Mouse (Mus musculus): ENCODE data around the gene Ly6g5b. TPM values are rescaled to one million over a fixed set of nuclear protein-coding genes. Genes with fewer than 3 reads are reported as not detected.

Gene Ly6g5b
- polyA plus RNA-seq, 1 experiment = 1.0 TPM

DNA sequence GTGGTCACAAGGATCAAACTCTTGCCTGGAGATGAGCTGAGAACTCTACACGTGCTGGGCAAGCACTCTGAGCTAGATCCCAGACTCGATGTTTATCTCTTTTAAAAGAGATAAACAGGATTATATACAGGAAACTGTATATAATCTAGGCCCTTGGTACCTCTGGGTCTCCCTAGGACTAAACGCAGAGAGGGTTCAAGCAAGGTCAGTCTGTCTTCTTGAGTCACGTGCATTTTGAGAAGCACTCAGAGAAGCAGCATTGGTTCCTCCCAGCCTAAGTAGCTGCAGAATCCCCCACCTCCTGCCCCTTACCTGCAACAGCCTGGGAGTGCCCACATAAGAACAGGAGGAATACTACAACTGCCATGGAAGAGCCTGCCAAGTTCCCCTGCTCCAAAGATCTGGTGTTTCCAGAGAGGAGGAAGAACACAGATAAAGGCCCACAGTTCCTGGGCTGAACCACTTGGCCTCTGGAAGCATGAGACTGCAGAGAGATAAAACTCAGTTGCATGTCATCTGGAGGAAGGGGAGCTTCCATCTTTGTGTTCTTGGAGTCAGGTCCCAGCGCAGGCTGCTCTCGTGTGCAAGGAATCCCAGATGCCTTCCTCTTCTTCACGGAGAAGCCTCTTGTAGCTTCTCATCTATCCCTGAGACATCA lies 29.9 kb downstream of the Ly6g5b start, which contains the start of gene Ly6g6f:
TSS of gene Ly6g6f (minus strand) at position 403 of the 658 bp plus-strand sequence.
- Histone ChIP-seq H3K27ac (ENCODE audit: insufficient read depth, low read depth, low read length) (no peak within 1 kb of the TSS), H3K27me3 (replicated peaks; ENCODE audit: control insufficient read depth, insufficient read depth, low read length) (no peaks in the 10 kb centered on the region), H3K36me3 (ENCODE audit: control insufficient read depth, insufficient read depth, low read length) (no peaks in the 10 kb centered on the region), H3K4me3 (ENCODE audit: insufficient read depth, low read depth, low read length) (no peak within 1 kb of the TSS), H3K4me1 (ENCODE audit: control insufficient read depth, insufficient read depth, low read length) (peaks cover 4% of the 10 kb centered on the region; the same call in 1 of the 2 replicates)
- 80% methylated on average over 7 of the region's 7 CpGs for WGBS
- DNase-seq = no peak
- TF ChIP-seq POLR2A (IDR thresholded peaks at IDR 0.05; ENCODE audit: low read depth, low read length) (no peak), CTCF (conservative IDR thresholded peaks at IDR 0.05; ENCODE audit: insufficient read depth, insufficient read length, low read depth, low read length) (no peak)

DNA sequence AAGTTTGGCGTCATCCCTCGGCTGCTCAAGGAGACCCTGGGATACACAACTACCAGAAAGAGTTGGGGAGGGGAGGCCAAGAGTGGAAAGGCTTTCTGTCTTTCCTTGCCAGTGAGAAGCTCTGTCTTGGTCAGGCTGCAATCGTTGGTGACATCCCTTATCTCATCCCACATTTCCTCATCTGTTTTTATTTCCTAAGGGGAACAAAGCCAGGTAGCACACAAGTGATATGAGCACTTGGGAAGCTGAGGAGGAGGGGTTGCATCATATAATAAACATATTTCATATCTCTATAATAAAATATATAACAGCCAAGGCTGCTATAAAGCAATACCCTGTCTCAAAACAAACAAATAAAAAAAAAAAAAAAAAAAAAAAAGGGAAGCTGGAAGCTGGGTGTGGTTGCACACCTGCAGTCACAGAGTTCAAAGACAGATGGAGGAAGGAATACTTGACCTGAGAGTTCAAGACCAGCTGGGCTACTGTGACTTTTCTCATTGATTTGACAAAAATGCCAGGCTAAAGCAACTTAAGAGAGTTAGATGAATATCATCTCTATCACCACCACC lies 31.2 kb downstream of the Ly6g5b start:
- Histone ChIP-seq H3K4me1 (ENCODE audit: control insufficient read depth, insufficient read depth, low read length) (no peaks in the 10 kb centered on the region), H3K27me3 (replicated peaks; ENCODE audit: control insufficient read depth, insufficient read depth, low read length) (no peaks in the 10 kb centered on the region), H3K27ac (ENCODE audit: insufficient read depth, low read depth, low read length) (no peak overlapping the region), H3K36me3 (ENCODE audit: control insufficient read depth, insufficient read depth, low read length) (no peaks in the 10 kb centered on the region), H3K4me3 (ENCODE audit: insufficient read depth, low read depth, low read length) (no peak overlapping the region)
- no peak for DNase-seq
- 69% methylated on average over 3 of the region's 3 CpGs for WGBS
- TF ChIP-seq CTCF (conservative IDR thresholded peaks at IDR 0.05; ENCODE audit: insufficient read depth, insufficient read length, low read depth, low read length) = no peak
- no peak for TF ChIP-seq POLR2A (IDR thresholded peaks at IDR 0.05; ENCODE audit: low read depth, low read length)

DNA sequence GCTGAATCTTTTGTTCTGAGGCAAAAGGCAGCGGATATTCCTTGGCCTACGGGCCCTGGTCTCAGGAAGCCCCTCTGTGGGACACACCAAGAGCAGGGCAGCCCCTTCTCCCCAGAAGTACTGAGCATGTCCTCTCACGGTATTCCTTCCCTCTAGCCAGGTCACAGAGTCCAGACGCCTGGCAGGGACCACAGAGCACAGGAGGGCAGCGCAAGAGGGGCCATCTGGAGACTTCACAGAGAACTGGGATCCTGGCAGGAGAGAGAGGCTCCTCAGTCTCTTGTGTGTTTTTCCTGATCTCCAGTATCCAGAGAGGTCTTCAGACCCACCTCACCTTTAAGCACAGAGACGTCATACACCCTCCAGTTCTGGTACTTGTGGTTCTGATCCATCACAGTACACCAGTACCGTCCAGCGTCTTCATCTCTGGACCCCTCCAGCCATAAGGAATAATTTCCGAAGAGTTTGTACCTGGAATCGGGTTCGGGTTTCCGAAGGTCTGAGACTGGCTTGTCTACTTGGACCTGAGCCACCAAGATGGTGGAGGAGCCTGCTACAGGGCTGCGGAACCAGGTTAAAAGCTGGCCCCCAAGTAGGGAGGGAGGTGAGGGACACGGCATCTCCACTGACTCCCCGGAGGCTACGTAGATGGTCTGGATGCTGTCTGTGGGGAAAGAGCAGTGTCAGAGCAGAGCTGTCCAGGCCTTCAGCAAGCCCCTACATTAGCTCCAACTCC lies 32.2 kb downstream of the Ly6g5b start:
- no peaks in the 10 kb centered on the region for H3K27me3 ChIP-seq (replicated peaks; ENCODE audit: control insufficient read depth, insufficient read depth, low read length)
- WGBS = 88% methylated on average over 16 of the region's 16 CpGs
- no peak for DNase-seq
- H3K36me3 ChIP-seq (ENCODE audit: control insufficient read depth, insufficient read depth, low read length) = no peaks in the 10 kb centered on the region
- no peak overlapping the region for H3K4me3 ChIP-seq (ENCODE audit: insufficient read depth, low read depth, low read length)
- TF ChIP-seq POLR2A (IDR thresholded peaks at IDR 0.05; ENCODE audit: low read depth, low read length) (no peak), CTCF (conservative IDR thresholded peaks at IDR 0.05; ENCODE audit: insufficient read depth, insufficient read length, low read depth, low read length) (no peak)
- H3K27ac ChIP-seq (ENCODE audit: insufficient read depth, low read depth, low read length) = no peak overlapping the region
- H3K4me1 ChIP-seq (ENCODE audit: control insufficient read depth, insufficient read depth, low read length) = no peaks in the 10 kb centered on the region

DNA sequence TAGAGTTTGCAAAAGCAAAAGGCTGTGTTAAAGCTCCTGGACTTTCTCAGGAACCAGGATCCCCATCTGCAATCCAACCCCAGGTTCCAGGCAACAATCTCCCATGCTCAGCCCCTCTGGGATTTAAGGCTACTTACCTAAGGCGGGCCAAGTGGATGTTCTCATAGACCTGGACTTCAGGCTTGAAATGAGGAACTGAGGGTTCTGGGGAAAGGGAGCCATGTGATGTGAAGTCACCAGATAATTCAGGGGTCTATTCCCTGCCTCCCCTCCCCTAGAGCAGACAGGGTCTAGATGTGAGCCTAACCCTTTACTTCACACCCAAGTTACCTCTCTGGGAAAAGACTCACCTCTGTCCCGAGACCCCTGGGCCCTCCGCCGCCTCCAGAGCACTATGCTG lies 34.5 kb downstream of the Ly6g5b start:
- Histone ChIP-seq H3K36me3 (ENCODE audit: control insufficient read depth, insufficient read depth, low read length) (no peaks in the 10 kb centered on the region), H3K4me1 (ENCODE audit: control insufficient read depth, insufficient read depth, low read length) (peaks cover 10% of the 10 kb centered on the region; the same call in 1 of the 2 replicates), H3K4me3 (ENCODE audit: insufficient read depth, low read depth, low read length) (no peak overlapping the region), H3K27ac (ENCODE audit: insufficient read depth, low read depth, low read length) (no peak overlapping the region), H3K27me3 (replicated peaks; ENCODE audit: control insufficient read depth, insufficient read depth, low read length) (no peaks in the 10 kb centered on the region)
- 87% methylated on average over 4 of the region's 4 CpGs for WGBS
- TF ChIP-seq POLR2A (IDR thresholded peaks at IDR 0.05; ENCODE audit: low read depth, low read length) = no peak
- no peak for TF ChIP-seq CTCF (conservative IDR thresholded peaks at IDR 0.05; ENCODE audit: insufficient read depth, insufficient read length, low read depth, low read length)
- no peak for DNase-seq

DNA sequence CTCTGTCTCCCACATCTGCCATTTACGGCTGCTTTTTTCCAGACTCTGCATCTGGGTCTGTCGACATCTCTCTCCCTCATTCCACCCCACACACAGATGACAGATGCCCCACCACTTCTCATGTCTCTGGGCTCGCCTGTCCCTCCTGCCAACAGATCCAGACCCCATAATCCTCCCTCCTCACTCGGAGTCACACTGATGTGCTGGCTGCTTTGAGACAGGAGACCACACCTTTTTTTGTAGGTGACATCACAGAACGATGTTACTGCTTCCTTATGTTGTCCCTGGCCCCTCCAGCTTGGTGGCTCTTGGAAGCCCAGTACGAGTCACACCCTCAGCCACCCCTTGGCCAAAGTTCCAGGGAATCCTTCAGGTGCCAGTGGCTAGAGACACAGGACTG lies 35.0 kb downstream of the Ly6g5b start:
- TF ChIP-seq CTCF (conservative IDR thresholded peaks at IDR 0.05; ENCODE audit: insufficient read depth, insufficient read length, low read depth, low read length) (no peak), POLR2A (IDR thresholded peaks at IDR 0.05; ENCODE audit: low read depth, low read length) (no peak)
- Histone ChIP-seq H3K4me1 (ENCODE audit: control insufficient read depth, insufficient read depth, low read length) (peaks cover 10% of the 10 kb centered on the region; the same call in 1 of the 2 replicates), H3K36me3 (ENCODE audit: control insufficient read depth, insufficient read depth, low read length) (no peaks in the 10 kb centered on the region), H3K27ac (ENCODE audit: insufficient read depth, low read depth, low read length) (no peak overlapping the region), H3K27me3 (replicated peaks; ENCODE audit: control insufficient read depth, insufficient read depth, low read length) (no peaks in the 10 kb centered on the region), H3K4me3 (ENCODE audit: insufficient read depth, low read depth, low read length) (no peak overlapping the region)
- DNase-seq = no peak
- 70% methylated on average over 6 of the region's 6 CpGs for WGBS

DNA sequence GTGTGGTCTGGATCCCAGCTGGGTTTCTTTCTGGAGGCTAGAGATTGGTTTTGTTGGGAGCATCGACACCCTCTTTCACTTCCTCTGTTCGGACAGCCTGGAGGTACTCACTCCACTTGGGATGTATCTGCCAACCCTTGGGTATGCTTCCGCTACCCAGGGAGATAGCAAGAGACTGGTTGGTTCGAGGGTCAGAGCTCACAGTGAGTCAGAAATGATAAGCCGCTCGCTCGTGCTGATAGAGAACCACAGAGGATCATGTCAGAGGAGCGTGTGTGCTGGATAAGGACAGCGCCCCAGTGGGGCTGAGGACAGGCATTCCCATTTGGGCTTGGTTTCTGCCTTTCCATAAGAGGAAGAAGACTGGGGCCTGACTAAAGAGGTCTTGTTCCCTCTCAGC lies 35.5 kb downstream of the Ly6g5b start:
- Histone ChIP-seq H3K27me3 (replicated peaks; ENCODE audit: control insufficient read depth, insufficient read depth, low read length) (no peaks in the 10 kb centered on the region), H3K4me3 (ENCODE audit: insufficient read depth, low read depth, low read length) (no peak overlapping the region), H3K27ac (ENCODE audit: insufficient read depth, low read depth, low read length) (no peak overlapping the region), H3K4me1 (ENCODE audit: control insufficient read depth, insufficient read depth, low read length) (peaks cover 10% of the 10 kb centered on the region; the same call in 1 of the 2 replicates), H3K36me3 (ENCODE audit: control insufficient read depth, insufficient read depth, low read length) (no peaks in the 10 kb centered on the region)
- WGBS = 71% methylated on average over 9 of the region's 9 CpGs
- TF ChIP-seq CTCF (conservative IDR thresholded peaks at IDR 0.05; ENCODE audit: insufficient read depth, insufficient read length, low read depth, low read length) = no peak
- TF ChIP-seq POLR2A (IDR thresholded peaks at IDR 0.05; ENCODE audit: low read depth, low read length) = no peak
- no peak for DNase-seq

DNA sequence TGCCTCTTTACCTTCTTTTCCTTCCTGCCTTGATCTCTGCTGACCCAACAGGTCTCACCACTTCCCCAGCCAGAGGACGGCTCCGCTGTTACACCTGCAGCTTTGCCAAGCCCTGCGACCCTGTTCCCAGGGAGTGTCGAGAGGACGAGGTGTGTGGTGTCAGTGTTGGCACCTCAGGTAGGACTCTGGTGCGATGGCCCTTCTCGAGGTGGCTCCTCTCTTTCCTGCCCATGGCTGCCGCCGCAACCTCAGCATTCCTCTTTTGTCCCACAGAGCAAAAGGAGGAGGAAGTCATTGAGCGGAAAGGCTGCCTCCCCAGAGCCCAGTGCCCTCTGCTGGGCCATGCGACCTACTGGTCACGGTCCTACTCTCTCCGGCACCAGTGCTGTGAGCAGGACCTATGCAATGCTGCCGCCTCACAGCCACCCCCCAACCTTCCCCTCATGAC lies 37.4 kb downstream of the Ly6g5b start, which contains the start of gene Ly6g6d:
TSS of gene Ly6g6d (minus strand) at position 280 of the 448 bp plus-strand sequence.
- Histone ChIP-seq H3K27ac (ENCODE audit: insufficient read depth, low read depth, low read length) (peak within 1 kb of the TSS; percentile 81), H3K36me3 (ENCODE audit: control insufficient read depth, insufficient read depth, low read length) (no peaks in the 10 kb centered on the region), H3K4me1 (ENCODE audit: control insufficient read depth, insufficient read depth, low read length) (peaks cover 10% of the 10 kb centered on the region; the same call in 1 of the 2 replicates), H3K27me3 (replicated peaks; ENCODE audit: control insufficient read depth, insufficient read depth, low read length) (no peaks in the 10 kb centered on the region), H3K4me3 (ENCODE audit: insufficient read depth, low read depth, low read length) (peak within 1 kb of the TSS; percentile 66)
- 0% methylated on average over 14 of the region's 14 CpGs for WGBS
- DNase-seq = peak; percentile 83
- TF ChIP-seq POLR2A (IDR thresholded peaks at IDR 0.05; ENCODE audit: low read depth, low read length) (peak; percentile 46), CTCF (conservative IDR thresholded peaks at IDR 0.05; ENCODE audit: insufficient read depth, insufficient read length, low read depth, low read length) (peak; percentile 69)

All from kidney, adult 2 months (tissue).